Mouse (Mus musculus): ENCODE results near the gene Mt4.

The Mt4 gene

GRCm38 (mm10) chr8:94136933-94137332, at the start of gene Mt4:
Mt4 (plus strand) TSS chr8:94137197.
- DNase-seq (ENCODE audit: low read depth in 2 of 2, low spot score in 2 of 2): no peak

DNA sequence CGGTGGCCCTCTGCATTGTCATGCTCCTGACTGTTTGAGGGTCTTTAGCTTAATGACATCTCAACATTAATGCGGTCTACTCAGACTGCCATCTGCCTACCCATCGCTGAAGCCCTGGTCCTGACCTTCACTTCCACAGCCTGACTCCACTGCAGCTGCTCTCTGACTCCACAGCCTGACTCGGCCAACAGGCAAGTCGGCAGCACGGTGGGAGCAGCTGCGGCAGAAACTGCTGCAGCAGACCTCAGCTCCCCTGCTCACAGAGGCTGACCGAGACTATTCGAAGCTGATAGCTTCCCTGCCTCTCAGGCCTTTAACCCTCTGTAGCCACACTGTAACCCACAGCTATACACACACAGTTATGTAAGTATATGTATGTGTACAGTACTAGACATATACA, 49.0 kb upstream of the Mt4 start:
- DNase-seq (ENCODE audit: low read depth in 2 of 2, low spot score in 2 of 2): no peak

DNA sequence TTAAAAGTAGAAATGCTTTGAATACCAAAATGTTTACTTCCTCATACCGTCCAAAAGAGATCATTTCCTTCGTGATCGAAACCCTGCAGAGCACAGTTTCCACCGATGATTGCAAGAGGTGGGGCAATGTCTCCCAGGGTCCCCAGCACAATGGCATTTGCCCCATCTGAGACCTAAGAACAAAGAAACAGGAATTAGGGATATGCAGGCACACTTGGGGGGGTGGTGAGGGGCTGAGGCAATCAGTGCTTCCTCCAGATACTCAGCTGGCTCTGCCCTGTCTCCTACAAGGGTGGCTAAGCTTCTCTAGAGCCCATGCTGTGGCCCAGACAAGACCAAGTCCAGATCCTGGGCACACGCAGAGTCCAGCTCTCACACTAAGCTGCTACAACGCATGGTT, 47.3 kb upstream of the Mt4 start:
- no peak for DNase-seq (ENCODE audit: low read depth in 2 of 2, low spot score in 2 of 2)

GRCm38 (mm10) chr8:94092848-94093247, 44.1 kb upstream of the Mt4 start:
- no peak for DNase-seq (ENCODE audit: low read depth in 2 of 2, low spot score in 2 of 2)

DNA sequence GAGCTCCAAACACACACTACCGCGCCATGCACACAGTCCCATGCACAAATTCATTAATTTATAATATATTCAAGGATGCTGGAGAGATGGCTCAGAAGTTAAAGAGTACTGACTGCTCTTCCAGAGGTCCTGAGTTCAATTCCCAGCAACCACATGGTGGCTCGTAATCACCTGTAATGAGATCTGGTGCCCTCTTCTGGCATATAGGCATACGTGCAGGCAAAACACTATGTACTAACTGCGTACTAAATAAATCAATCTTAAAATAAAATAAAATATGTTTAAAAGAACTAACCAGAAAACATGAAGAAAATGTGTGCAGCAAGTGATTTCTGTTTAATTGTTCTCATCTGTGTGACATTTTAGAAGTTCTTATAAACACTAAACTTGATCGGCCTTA, 42.7 kb upstream of the Mt4 start:
- DNase-seq (ENCODE audit: low read depth in 2 of 2, low spot score in 2 of 2): no peak

DNA sequence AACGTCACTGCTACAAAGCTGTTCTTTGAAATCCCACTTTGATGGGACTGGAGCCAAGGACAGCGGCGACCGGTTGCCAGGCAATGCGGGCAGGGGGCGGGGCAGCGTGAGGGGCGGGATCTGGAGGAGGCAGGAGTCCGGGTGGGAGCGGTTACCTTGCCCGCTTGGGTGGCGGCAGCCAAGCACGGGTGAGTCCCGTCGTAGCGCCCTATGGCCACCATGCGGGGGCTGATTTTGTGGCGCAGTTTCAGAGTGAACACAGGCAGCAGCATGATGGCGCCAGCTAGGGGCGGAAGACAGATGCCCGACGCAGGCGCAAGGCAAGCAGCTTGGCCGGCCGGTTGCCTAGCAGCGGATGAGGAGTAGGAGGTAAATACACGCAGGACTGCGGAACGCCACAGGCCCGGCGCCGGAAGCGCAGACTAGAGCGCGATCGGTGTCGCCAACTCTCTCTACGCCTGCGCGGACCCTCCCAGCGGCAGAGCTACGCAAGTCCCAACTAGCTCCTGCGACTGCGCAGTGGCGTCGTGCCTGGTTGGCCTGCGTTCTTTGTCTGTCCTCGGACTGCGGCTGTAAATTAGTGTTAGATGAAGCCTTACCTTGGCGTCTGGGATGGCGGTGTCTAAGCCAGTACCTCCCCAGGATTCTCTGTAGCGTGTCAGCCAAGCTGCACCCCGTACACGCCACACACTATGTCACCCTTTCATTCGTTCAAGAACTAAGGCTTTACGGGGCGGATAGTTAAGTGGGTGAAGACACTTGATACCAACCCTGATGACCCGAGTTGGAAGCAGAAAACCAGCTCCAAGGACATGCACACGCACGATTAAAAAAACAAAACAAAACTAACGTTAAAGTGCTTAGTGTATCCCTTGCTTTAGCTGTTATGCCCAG, 38.7 kb upstream of the Mt4 start, which contains the start of gene Bbs2:
TSS of gene Bbs2 (minus strand) at position 848 of the 894 bp plus-strand sequence.
- peak; percentile 96 to 98 for DNase-seq (ENCODE audit: low read depth in 2 of 2, low spot score in 2 of 2)

DNA sequence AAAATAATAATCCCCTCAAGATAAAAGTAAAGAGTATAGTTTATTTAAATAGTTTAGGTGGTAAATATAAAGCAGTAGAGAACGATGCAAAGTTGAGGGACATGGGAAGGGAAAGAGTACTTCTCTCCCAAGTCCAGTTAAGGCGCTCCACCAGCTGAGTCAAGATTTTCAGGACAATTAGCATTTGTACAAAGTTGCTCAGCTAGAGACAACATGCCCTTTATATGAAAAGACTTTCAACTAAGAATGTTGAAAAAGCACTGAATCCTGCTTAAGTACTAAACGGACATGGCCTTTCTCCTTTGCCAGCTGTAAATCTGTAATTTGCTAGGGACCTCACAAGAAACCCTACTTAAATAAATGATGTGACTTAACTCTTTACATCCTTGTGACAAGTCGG, 38.0 kb upstream of the Mt4 start:
- DNase-seq (ENCODE audit: low read depth in 2 of 2, low spot score in 2 of 2): no peak

GRCm38 (mm10) chr8:94104146-94104545, 32.9 kb upstream of the Mt4 start:
- DNase-seq (ENCODE audit: low read depth in 2 of 2, low spot score in 2 of 2): no peak

GRCm38 (mm10) chr8:94107871-94108270, 29.1 kb upstream of the Mt4 start:
- no peak for DNase-seq (ENCODE audit: low read depth in 2 of 2, low spot score in 2 of 2)

GRCm38 (mm10) chr8:94109396-94109795, 27.6 kb upstream of the Mt4 start:
- DNase-seq (ENCODE audit: low read depth in 2 of 2, low spot score in 2 of 2): no peak

DNA sequence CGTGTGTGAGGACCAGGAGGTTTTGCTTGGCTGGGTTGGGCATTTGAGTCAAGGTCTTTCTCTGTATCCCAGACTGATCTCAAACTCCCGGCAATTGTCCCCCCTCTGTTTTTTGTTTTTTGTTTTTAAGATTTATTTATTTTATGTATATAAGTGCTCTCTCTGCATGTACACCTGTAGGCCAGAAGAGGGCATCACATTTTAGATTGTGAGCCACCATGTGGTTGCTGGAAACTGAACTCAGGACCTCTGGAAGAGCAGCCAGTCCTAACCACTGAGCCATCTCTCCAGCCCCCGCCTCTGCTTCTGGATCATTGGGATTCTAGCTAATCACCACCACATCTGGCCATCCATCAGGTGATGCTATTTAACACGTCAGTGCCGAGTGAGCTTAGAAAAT, 27.2 kb upstream of the Mt4 start:
- no peak for DNase-seq (ENCODE audit: low read depth in 2 of 2, low spot score in 2 of 2)

- no peak for DNase-seq (ENCODE audit: low read depth in 2 of 2, low spot score in 2 of 2)
Observed at GRCm38 (mm10) chr8:94110526-94111177, 26.3 kb upstream of the Mt4 start.

DNA sequence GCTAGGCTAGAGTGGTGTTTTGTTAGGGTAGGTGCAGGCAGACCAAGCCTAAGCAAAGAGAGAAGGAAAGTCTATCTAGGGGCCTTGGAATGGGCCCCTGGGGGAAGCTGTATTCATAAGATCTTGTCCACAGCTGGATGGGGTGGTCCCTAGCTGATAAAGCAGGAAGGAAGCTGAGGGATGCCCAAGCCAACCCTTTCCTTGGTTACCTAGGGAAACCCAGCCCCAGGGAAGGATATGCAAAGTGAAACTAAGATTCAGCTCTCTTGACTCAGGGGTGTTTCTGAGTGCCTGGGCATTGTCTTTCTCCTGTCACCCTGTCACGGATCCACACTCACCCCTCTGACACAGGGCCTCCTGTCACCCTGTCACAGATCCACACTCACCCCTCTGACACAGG, 23.6 kb upstream of the Mt4 start:
- DNase-seq (ENCODE audit: low read depth in 2 of 2, low spot score in 2 of 2): no peak

DNA sequence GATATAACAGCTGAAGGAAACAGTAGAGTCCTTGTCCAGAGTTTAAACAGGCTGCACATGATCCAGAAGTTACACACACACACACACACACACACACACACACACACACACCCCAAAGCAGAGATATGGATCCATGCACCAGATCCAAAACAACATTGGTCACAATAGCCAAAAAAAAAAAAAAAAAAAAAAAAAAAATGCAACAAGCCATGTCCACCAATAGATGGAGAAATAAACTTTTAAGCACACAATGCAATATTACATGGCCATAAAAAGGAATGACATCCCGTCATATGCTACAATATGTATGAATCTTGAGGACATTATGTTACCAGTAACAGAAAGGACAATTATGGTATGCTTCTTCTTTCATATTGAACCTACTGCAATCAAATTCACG, 23.0 kb upstream of the Mt4 start:
- DNase-seq (ENCODE audit: low read depth in 2 of 2, low spot score in 2 of 2): no peak

DNA sequence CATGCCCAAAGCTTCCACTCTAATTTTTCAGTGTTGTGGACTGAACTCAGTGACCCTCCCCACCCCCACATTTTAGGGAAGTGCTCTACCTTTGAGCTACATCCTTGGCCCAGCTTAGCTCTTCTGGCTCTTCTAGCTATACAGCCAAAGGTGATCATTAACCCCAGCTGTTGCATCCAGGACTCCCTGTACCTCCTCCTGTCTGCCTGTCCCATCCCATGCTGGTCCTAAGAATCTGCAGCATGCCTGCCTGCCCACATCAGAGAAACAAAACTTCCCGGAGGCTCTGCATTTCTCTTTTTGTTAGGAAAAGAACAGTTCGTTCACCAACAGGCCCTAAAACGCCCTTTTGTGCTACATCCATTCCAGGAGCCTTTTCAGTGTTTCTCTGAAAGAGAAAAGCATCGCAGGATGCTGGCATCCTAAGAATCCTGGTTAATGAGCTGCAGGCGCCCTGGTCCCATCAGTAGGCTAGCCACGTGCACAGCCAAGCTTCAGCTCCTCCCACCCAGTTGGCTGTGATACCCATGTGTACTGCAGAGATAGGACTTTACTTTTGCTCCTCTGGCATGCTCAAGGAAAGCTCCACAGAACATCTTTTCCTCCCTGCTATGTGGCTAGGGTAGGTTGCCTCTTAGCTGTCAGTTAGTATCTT, 18.1 kb upstream of the Mt4 start:
- DNase-seq (ENCODE audit: low read depth in 2 of 2, low spot score in 2 of 2): no peak

GRCm38 (mm10) chr8:94121625-94122024, 15.4 kb upstream of the Mt4 start:
- DNase-seq (ENCODE audit: low read depth in 2 of 2, low spot score in 2 of 2): no peak

GRCm38 (mm10) chr8:94122711-94123468, 14.1 kb upstream of the Mt4 start:
- no peak for DNase-seq (ENCODE audit: low read depth in 2 of 2, low spot score in 2 of 2)

GRCm38 (mm10) chr8:94127711-94128110, 9.3 kb upstream of the Mt4 start:
- no peak for DNase-seq (ENCODE audit: low read depth in 2 of 2, low spot score in 2 of 2)

DNA sequence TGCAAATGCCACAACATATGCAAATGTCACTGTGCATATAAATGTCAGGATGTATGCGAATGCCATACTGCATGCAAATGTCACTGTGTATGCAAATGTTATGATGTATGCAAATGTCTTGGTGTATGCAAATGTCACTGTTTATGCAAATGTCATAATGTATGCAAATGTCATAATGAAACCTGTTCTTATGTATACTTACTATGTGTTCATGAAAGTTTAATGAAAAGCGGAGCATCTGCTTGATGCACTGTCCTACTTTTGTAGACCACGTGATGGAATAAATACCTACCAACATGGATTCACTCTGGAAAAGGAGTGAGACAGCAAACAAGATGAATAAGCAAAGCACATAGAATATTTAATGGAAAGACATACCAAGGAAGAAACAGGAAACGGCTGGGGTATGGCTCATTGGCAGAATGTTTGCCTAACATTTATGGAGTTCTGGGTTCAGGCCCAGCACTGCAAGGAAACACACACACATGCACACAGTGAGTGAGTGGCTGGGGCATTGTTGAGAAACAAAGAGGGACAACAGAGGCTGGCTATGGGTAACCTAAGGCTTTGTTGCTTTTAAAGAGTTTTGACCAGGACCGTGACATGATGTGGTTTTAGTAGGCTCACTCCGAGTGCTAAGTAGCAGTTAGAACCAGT, 7.7 kb upstream of the Mt4 start:
- DNase-seq (ENCODE audit: low read depth in 2 of 2, low spot score in 2 of 2): no peak

DNA sequence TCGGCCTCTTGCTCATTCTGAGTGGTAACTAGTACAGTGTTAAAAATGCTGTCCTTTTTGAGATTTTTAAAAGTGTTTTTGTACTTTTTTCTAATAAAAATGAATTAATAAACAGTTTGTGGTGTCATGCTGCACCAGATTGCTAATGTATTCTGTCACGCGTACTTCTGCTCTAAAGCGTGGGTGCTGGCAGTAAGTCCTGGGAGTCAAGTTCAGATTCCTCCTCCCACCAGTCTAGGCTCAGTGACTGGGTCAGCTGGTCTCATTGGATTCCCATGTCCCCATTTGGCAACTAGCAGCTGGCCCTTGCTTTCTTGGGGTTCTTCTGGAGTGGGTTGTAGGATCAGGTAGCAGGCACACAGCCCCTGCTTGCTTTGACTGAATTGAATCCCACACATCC, 6.9 kb upstream of the Mt4 start:
- no peak for DNase-seq (ENCODE audit: low read depth in 2 of 2, low spot score in 2 of 2)

DNA sequence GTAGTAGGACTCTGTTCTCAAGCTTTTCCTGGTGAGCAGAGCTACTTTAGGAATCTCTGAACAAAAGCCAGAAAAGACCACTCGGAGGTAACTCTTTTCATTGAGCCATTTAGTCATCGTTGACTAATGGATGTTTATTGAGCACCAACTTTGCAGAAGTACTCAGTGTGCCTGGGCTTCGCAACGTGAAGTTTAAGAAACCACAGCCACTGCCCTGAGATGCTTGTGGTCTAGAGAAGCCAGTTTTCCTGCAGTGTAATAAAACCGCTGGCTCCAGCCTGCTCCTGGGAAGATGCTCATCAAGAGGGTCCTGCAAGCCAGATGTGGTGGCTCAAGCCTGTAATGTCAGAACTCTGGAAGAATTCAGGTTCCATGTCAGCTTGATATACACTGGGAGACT, 4.9 kb upstream of the Mt4 start:
- no peak for DNase-seq (ENCODE audit: low read depth in 2 of 2, low spot score in 2 of 2)

Data from CD8-positive naive resting alpha-beta T cell, adult 2 months (primary cell).